Mouse (Mus musculus): ENCODE results near the gene Tpi1. TPM values are rescaled to one million over a fixed set of nuclear protein-coding genes. Genes with fewer than 3 reads are reported as not detected.

The Tpi1 gene
- total and polyA plus RNA-seq, 3 experiments = 102 to 1,182 (median 440) TPM

DNA sequence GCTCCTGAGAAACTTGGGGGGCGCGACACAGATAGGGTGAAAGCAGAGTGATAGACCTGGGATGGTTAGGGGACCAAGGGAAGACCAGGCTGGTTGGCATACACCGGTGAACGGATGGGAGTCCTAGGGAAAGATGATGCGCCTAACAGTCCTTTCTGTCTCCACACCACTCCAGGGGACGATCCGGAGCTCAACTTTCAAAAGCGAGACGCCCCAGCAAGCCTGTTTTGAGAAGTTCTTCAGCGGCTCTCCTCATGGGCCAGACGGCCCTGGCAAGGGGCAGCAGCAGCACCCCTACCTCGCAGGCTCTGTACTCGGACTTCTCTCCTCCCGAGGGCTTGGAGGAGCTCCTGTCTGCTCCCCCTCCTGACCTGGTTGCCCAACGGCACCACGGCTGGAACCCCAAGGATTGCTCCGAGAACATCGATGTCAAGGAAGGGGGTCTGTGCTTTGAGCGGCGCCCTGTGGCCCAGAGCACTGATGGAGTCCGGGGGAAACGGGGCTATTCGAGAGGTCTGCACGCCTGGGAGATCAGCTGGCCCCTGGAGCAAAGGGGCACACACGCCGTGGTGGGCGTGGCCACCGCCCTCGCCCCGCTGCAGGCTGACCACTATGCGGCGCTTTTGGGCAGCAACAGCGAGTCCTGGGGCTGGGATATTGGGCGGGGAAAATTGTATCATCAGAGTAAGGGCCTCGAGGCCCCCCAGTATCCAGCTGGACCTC is 4.9 kb downstream of the Tpi1 start (continued):
- no peak for TF ChIP-seq TAL1 (IDR thresholded peaks at IDR 0.05; ENCODE audit: low read length)
- peak; percentile 9; the same call in 1 of the 2 replicates for TF ChIP-seq RAD21 (IDR thresholded peaks at IDR 0.05; ENCODE audit: low read depth, low read length)
- TF ChIP-seq MAX (IDR thresholded peaks at IDR 0.05; ENCODE audit: low read length) = 0 out of 2 replicates have a peak, but pooled peaks have one; percentile 29
- TF ChIP-seq USF2 (IDR thresholded peaks at IDR 0.05; ENCODE audit: borderline replicate concordance in 1 of 2, insufficient read depth in 1 of 2, low read depth in 1 of 2, low read length in 2 of 2) = no peak
- no peak for TF ChIP-seq ELF1 (IDR thresholded peaks at IDR 0.05; ENCODE audit: low read depth, low read length)
- TF ChIP-seq ZNF384 (IDR thresholded peaks at IDR 0.05; ENCODE audit: low read depth, low read length) = no peak
- no peak for TF ChIP-seq USF1 (IDR thresholded peaks at IDR 0.05; ENCODE audit: low read depth, low read length)
- no peak for TF ChIP-seq POLR2AphosphoS2 (IDR thresholded peaks at IDR 0.05; ENCODE audit: low read length)
- peak; percentile 79 for TF ChIP-seq MXI1 (IDR thresholded peaks at IDR 0.05; ENCODE audit: low read depth, low read length)

DNA sequence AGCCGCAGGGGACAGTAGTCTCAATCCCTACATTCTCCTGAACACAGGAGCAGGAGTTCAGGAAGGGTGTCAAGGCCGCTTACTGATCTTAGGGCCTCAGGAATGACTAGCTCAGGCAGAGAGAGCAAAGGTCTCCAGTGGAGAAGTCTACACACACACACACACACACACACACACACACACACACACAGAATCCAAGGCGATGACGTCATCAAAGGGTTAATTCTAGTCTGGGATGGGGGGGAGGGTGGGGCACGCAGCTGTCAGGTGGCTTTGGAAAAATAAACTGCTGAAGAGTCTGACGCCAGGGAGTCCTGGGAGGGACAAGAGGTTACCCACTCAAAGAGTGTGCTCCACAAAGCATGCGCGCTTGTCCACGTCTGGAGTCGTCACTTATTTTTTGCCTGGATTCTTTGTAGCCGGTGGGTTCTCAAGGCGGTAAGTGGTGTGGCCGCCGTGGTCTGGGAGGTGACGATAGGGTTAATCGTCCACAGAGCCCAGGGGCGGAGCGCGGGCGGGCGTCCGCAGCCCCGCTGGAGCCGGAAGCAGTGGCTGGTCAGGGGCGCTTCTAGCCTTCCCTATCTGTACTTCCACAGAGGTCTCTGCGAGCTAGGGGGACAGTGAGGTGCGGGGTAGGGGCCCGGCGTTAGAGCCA is 5.6 kb downstream of the Tpi1 start, which contains the start of gene Spsb2:
Gene Spsb2 (plus strand): TSS at position 304 of the 655 bp plus-strand sequence.
- peaks cover 0 to 36% of the 10 kb centered on the region in 2 experiments; a peak in 3 of 4 replicates for H3K4me1 ChIP-seq (ENCODE audit: control insufficient read depth in 1 of 2, insufficient read depth in 2 of 2, low read length in 2 of 2)
- no peaks in the 10 kb centered on the region for H3K9me3 ChIP-seq (replicated peaks; ENCODE audit: insufficient read depth, low read length)
- peak within 1 kb of the TSS; percentile 78 for H3K27ac ChIP-seq (ENCODE audit: control insufficient read depth, low read depth, low read length)
- DNase-seq (ENCODE audit: low read depth, low spot score) = peak; percentile 67
- H3K27me3 ChIP-seq (ENCODE audit: control insufficient read depth in 1 of 2, insufficient read depth in 2 of 2, low read length in 2 of 2) = no peaks in the 10 kb centered on the region
- peaks cover 4 to 14% of the 10 kb centered on the region in 2 experiments for H3K36me3 ChIP-seq (ENCODE audit: control insufficient read depth in 1 of 2, insufficient read depth in 2 of 2, low read length in 2 of 2)
- H3K79me2 ChIP-seq (ENCODE audit: control insufficient read depth, insufficient read depth, low read length, poor library complexity) = peaks cover 15% of the 10 kb centered on the region
- H3K9ac ChIP-seq (ENCODE audit: control insufficient read depth, low read depth, low read length, poor library complexity, severe bottlenecking) = peak within 1 kb of the TSS; percentile 81
- H3K4me3 ChIP-seq (ENCODE audit: control insufficient read depth in 1 of 2, insufficient read depth in 1 of 2, low read depth in 2 of 2, low read length in 2 of 2) = peak within 1 kb of the TSS; percentile 78 to 95
- no peak for TF ChIP-seq USF2 (IDR thresholded peaks at IDR 0.05; ENCODE audit: borderline replicate concordance in 1 of 2, insufficient read depth in 1 of 2, low read depth in 1 of 2, low read length in 2 of 2)
- no peak for TF ChIP-seq POLR2AphosphoS5 (IDR thresholded peaks at IDR 0.05; ENCODE audit: borderline replicate concordance, low read depth, low read length)
- no peak for TF ChIP-seq TBP (IDR thresholded peaks at IDR 0.05; ENCODE audit: low read depth, low read length)
- no peak for TF ChIP-seq GABPA (IDR thresholded peaks at IDR 0.05; ENCODE audit: low read depth, low read length)
- no peak for TF ChIP-seq ZKSCAN1 (IDR thresholded peaks at IDR 0.05; ENCODE audit: low read depth, low read length)
- TF ChIP-seq SMC3 (IDR thresholded peaks at IDR 0.05; ENCODE audit: low read depth, low read length) = no peak
- no peak for TF ChIP-seq KAT2A (conservative IDR thresholded peaks at IDR 0.05; ENCODE audit: low read depth, low read length)
- no peak for TF ChIP-seq MAFK (IDR thresholded peaks at IDR 0.05; ENCODE audit: borderline replicate concordance, low read depth, low read length)
- TF ChIP-seq MAX (IDR thresholded peaks at IDR 0.05; ENCODE audit: low read length) = no peak
- no peak for TF ChIP-seq UBTF (IDR thresholded peaks at IDR 0.05; ENCODE audit: borderline replicate concordance, insufficient read depth, low read depth, low read length)
- no peak for TF ChIP-seq EP300 (IDR thresholded peaks at IDR 0.05; ENCODE audit: low read depth in 1 of 2, low read length in 2 of 2)
- no peak for TF ChIP-seq MEF2A (IDR thresholded peaks at IDR 0.05; ENCODE audit: extremely low read depth, insufficient replicate concordance, low read depth, low read length, poor library complexity, severe bottlenecking)
- TF ChIP-seq POLR2AphosphoS2 (IDR thresholded peaks at IDR 0.05; ENCODE audit: low read length) = no peak
- peak; percentile 32; the same call in 1 of the 2 replicates for TF ChIP-seq ETS1 (IDR thresholded peaks at IDR 0.05; ENCODE audit: low read depth, low read length)
- peak; percentile 71 for TF ChIP-seq ELF1 (IDR thresholded peaks at IDR 0.05; ENCODE audit: low read depth, low read length)
- no peak for TF ChIP-seq GATA1 (IDR thresholded peaks at IDR 0.05; ENCODE audit: low read depth, low read length)
- TF ChIP-seq ZMIZ1 (IDR thresholded peaks at IDR 0.05; ENCODE audit: low read depth, low read length) = no peak; the same call in none of the 2 replicates
- no peak for TF ChIP-seq USF1 (IDR thresholded peaks at IDR 0.05; ENCODE audit: low read depth, low read length)
- TF ChIP-seq MYC (IDR thresholded peaks at IDR 0.05; ENCODE audit: low read depth, low read length) = no peak
- TF ChIP-seq JUND (IDR thresholded peaks at IDR 0.05; ENCODE audit: low read depth, low read length) = no peak
- TF ChIP-seq ZNF384 (IDR thresholded peaks at IDR 0.05; ENCODE audit: low read depth, low read length) = no peak
- no peak for TF ChIP-seq RAD21 (IDR thresholded peaks at IDR 0.05; ENCODE audit: low read depth, low read length)
- TF ChIP-seq RCOR1 (IDR thresholded peaks at IDR 0.05; ENCODE audit: low read depth, low read length) = no peak
- peak; percentile 22 to 68; a peak in 2 of 4 replicates for TF ChIP-seq POLR2A (IDR thresholded peaks at IDR 0.05; ENCODE audit: control insufficient read depth in 1 of 2, insufficient read depth in 1 of 2, low read depth in 1 of 2, low read length in 2 of 2, poor library complexity in 1 of 2)
- TF ChIP-seq CHD1 (IDR thresholded peaks at IDR 0.05; ENCODE audit: low read depth, low read length) = no peak
- TF ChIP-seq CTCF (IDR thresholded peaks at IDR 0.05 in 2 of 3, conservative IDR thresholded peaks at IDR 0.05 in 1 of 3; ENCODE audit: control insufficient read depth in 1 of 3, insufficient read depth in 1 of 3, low read depth in 2 of 3, low read length in 3 of 3, poor library complexity in 1 of 3, severe bottlenecking in 1 of 3) = no peak
- TF ChIP-seq MXI1 (IDR thresholded peaks at IDR 0.05; ENCODE audit: low read depth, low read length) = peak; percentile 26; the same call in 1 of the 2 replicates
- peak; percentile 33; the same call in 1 of the 2 replicates for TF ChIP-seq TAL1 (IDR thresholded peaks at IDR 0.05; ENCODE audit: low read length)
- TF ChIP-seq ZC3H11A (IDR thresholded peaks at IDR 0.05; ENCODE audit: low read depth, low read length) = no peak
- no peak for TF ChIP-seq NRF1 (IDR thresholded peaks at IDR 0.05; ENCODE audit: insufficient read depth, low read depth, low read length, poor library complexity, severe bottlenecking)
